8 mouse cellular contexts compared by ENCODE assay signal in genomic region chr1:185404021-185404420, GRCm38 (mm10). TPM values are rescaled to one million over a fixed set of nuclear protein-coding genes. Genes with fewer than 3 reads are reported as not detected.
A peak's percentile ranks its signal among the peaks of the same experiment; 100 is the strongest.
DNase-seq lines count a peak whose midpoint lies in the region; ATAC-seq and TF ChIP-seq lines count a peak whose summit lies in the region.
"Had no signal": no experiment of that assay in that cellular context is flagged by ENCODE, and none has a peak within 500 bp of the region (broad histone marks: within the 10 kb centered on the region; RNA-seq: fewer than 3 reads in every experiment).

No protein-coding gene starts in this region.

- CTCF ChIA-PET in Patski (lab: Charles Lee), result interaction anchor here (0.7 to 2.1 kb wide), 17 partner anchors 8 to 99 kb away, joined by 3 to 14 read pairs (median 4); no protein-coding TSS in a partner anchor

- H3K4me2 ChIP-seq in kidney, postnatal 0 days (ENCODE audit: low read length), result no peak overlapping the region
- H3K4me2 ChIP-seq in kidney, embryonic 16.5 days (replicated peaks; ENCODE audit: low read depth, low read length), result no peak overlapping the region
- H3K4me2 ChIP-seq: embryonic facial prominence, embryonic 13.5 days had no signal

- in situ Hi-C loops in Patski (cut with MboI; ENCODE audit: low pct_unique_long_range_greater_than_20kb), result no loop called here

- H3K9me3 ChIP-seq in kidney, postnatal 0 days (replicated peaks; ENCODE audit: low read length), result no peaks in the 10 kb centered on the region
- H3K9me3 ChIP-seq in kidney, embryonic 16.5 days (ENCODE audit: low read length), result no peaks in the 10 kb centered on the region
- H3K9me3 ChIP-seq: embryonic facial prominence, embryonic 13.5 days had no signal

- H3K4me1 ChIP-seq in kidney, postnatal 0 days (replicated peaks; ENCODE audit: insufficient read depth, low read length), result no peaks in the 10 kb centered on the region
- no peaks in the 10 kb centered on the region for H3K4me1 ChIP-seq in kidney, embryonic 16.5 days (ENCODE audit: insufficient read depth, low read length)
- H3K4me1 ChIP-seq: embryonic facial prominence, embryonic 13.5 days had no signal

- H3K9ac ChIP-seq in kidney, postnatal 0 days (ENCODE audit: low read depth, low read length), result no peak overlapping the region
- no peak overlapping the region for H3K9ac ChIP-seq in kidney, embryonic 16.5 days (replicated peaks; ENCODE audit: low read length)
- H3K9ac ChIP-seq: embryonic facial prominence, embryonic 13.5 days had no signal

- no peaks in the 10 kb centered on the region for H3K27me3 ChIP-seq in kidney, postnatal 0 days (ENCODE audit: insufficient read depth, low read length)
- no peaks in the 10 kb centered on the region for H3K27me3 ChIP-seq in kidney, embryonic 16.5 days (ENCODE audit: insufficient read depth, low read length)
- no peaks in the 10 kb centered on the region for H3K27me3 ChIP-seq in Patski
- H3K27me3 ChIP-seq: embryonic facial prominence, embryonic 13.5 days had no signal

- POLR2A ChIA-PET in Patski (lab: Charles Lee), result no interaction called here

- H3K27ac ChIP-seq in kidney, postnatal 0 days, result no peak overlapping the region
- no peak overlapping the region for H3K27ac ChIP-seq in kidney, embryonic 16.5 days (ENCODE audit: low read length)
- H3K27ac ChIP-seq: embryonic facial prominence, embryonic 13.5 days had no signal

- peak; percentile 85 for TF ChIP-seq CTCF in kidney, postnatal 0 days (IDR thresholded peaks at IDR 0.05; ENCODE audit: low read depth)
- TF ChIP-seq CTCF in Patski (IDR thresholded peaks at IDR 0.05), result peak; percentile 40

- no peak overlapping the region for H3K4me3 ChIP-seq in kidney, postnatal 0 days (replicated peaks; ENCODE audit: low read depth, low read length)
- no peak overlapping the region for H3K4me3 ChIP-seq in kidney, embryonic 16.5 days (ENCODE audit: low read length)
- H3K4me3 ChIP-seq: embryonic facial prominence, embryonic 13.5 days had no signal

- peaks cover 64% of the 10 kb centered on the region for H3K36me3 ChIP-seq in kidney, postnatal 0 days (ENCODE audit: insufficient read depth, low read length)
- peaks cover 57% of the 10 kb centered on the region for H3K36me3 ChIP-seq in kidney, embryonic 16.5 days (ENCODE audit: insufficient read depth, low read length)

- WGBS in kidney, postnatal 0 days, result 30% methylated on average over 2 of the region's 2 CpGs
- WGBS in kidney, embryonic 16.5 days, result 50% methylated on average over 2 of the region's 2 CpGs

- peak; percentile 71 for DNase-seq in kidney, postnatal 0 days (ENCODE audit: low spot score)
- DNase-seq in CD4-positive, CD25-positive, alpha-beta regulatory T cell, adult 2 months (ENCODE audit: low read depth, low spot score), result peak; percentile 66
- DNase-seq in Patski (ENCODE audit: low read depth, low spot score), result no peak
- peak; percentile 17 for DNase-seq in forelimb bud, embryonic 11.5 days (ENCODE audit: low read depth, low spot score)
- peak; percentile 13 for DNase-seq in retina, postnatal 7 days (ENCODE audit: low read depth, low spot score)
- no peak for DNase-seq in gastrocnemius, postnatal 4 days (ENCODE audit: low spot score in 2 of 2)

- no peak for ATAC-seq in kidney, postnatal 0 days (replicated peaks; ENCODE audit: low FRiP score, low read depth)
- ATAC-seq in kidney, embryonic 16.5 days (ENCODE audit: low FRiP score, low TSS enrichment), result no peak
- no peak for ATAC-seq in Patski

RNA-seq across cellular contexts. Expression of gene Eprs, which starts 41.2 kb away (rescaled TPM):
- 101 and 106 TPM in 2 replicates for polyA plus RNA-seq in kidney, postnatal 0 days (2015; fragmentation: Nextera tagmentation; extraction: Ambion mirVana)
- polyA plus RNA-seq in kidney, embryonic 16.5 days (2015; fragmentation: Nextera tagmentation; extraction: Ambion mirVana), result 137 TPM in 2 replicates
- polyA plus RNA-seq in Patski (2021), result 153 TPM
- 100 to 1,000 TPM; 104 to 109 TPM for total RNA-seq in gastrocnemius, postnatal 4 days (2021)

RNA-seq across cellular contexts. Expression of gene Slc30a10, which starts 50.6 kb away (rescaled TPM):
- 0.08 and 0.11 TPM in 2 replicates for polyA plus RNA-seq in kidney, postnatal 0 days (2015; fragmentation: Nextera tagmentation; extraction: Ambion mirVana)
- 0.14 and 0.22 TPM in 2 replicates for polyA plus RNA-seq in kidney, embryonic 16.5 days (2015; fragmentation: Nextera tagmentation; extraction: Ambion mirVana)
- polyA plus RNA-seq in Patski (2021), result not detected
- total RNA-seq in gastrocnemius, postnatal 4 days (2021), result under 1 TPM; 0.10 to 0.41 TPM

Comparison
In these comparisons a context has a peak if more than half of its experiments do, and no peak if none do; other contexts are left out.
1. DNase-seq: peak in kidney, postnatal 0 days (single experiment), CD4-positive, CD25-positive, alpha-beta regulatory T cell, adult 2 months (single experiment), forelimb bud, embryonic 11.5 days (single experiment) and retina, postnatal 7 days (single experiment); none in Patski (single experiment) and gastrocnemius, postnatal 4 days (0 of 2).